Mouse (Mus musculus) frontal cortex, adult 2 months (tissue): ENCODE results near the gene Rabac1. TPM values are rescaled to one million over a fixed set of nuclear protein-coding genes. Genes with fewer than 3 reads are reported as not detected.

Experiments used
- DNase-seq, 2 experiments: peaks; one replicate each; pipeline ENCODE4 v3.0.0; 2022; ENCODE audit warnings: low spot score in 1 of 2; ENCODE audit errors: extremely low spot score in 1 of 2
- polyA plus RNA-seq: library from polyadenylated mRNA; depleted of rRNA; stranded (reverse); fragments of >200 nt; gene quantifications from 2 replicates; pipeline ENCODE4 v1.2.3, GENCODE M21; 2012; rRNA removed

Rabac1 gene
- 337 and 384 TPM in 2 replicates for polyA plus RNA-seq

DNA sequence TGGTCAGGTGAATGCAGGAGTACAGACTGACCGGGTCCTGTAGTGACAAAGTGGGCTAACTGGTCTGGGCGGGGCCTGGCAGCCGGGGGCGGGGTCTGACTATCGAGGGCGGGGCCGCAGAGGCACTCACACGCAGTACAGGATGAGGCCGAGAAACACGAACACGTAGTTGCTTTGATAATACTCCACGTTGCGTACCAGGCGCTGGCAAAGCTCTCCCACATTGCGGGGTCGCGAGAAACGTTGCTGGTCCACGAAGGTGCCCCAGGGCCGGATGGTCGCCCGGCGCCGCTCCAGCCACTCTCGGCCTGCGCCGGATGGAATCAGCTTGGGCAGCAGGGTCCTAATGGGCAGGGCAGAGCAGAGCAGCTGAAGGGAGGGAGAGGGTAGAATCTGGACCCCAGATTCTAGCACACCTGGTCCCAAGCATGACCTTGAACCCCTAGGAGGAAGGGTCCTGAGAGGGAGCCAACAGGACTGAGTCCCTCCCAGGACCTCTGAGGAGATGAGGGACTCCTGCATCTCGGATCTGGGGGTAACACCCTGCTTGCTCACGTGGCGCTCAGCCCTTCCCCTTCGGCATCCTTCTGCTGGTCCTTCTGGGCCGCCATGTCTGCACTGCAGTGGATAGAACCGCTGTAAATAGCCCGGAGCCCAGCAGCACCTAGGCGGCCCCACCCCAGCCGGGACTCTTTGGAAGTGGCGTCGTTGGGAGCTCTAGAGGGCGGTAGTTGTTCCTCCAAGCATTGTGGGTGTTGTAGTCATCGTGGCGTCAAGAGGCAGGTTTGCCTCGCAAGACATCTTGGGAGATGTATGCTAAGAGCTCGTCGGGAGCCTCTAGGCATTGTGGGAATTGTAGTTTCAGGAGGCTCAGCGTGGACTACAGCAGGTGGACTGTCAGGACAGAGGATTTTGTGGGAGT lies at the start of gene Rabac1:
Gene Rabac1 (minus strand): TSS at position 783 of the 922 bp plus-strand sequence.
- peak; percentile 95 to 96 for DNase-seq

DNA sequence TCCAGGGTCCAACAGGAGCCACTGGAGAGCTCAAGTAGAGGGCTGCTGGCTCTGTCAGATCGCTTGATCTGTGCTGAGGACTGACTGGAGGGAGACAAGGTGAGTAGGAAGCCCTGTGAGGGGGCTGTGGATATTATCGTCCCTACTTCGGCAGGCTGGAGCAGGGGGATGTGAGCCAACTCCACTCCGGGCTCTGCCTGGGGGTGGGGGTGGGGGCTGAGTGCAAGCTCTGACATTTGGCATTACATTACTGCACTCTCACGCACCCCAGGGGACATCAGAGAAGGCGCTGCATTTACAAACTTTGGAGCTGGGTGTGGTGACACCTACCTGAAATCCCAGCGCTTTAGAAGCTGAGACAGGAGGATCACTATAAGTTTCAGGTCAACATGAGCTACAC lies 39.0 kb upstream of the Rabac1 start:
- DNase-seq, result no peak

DNA sequence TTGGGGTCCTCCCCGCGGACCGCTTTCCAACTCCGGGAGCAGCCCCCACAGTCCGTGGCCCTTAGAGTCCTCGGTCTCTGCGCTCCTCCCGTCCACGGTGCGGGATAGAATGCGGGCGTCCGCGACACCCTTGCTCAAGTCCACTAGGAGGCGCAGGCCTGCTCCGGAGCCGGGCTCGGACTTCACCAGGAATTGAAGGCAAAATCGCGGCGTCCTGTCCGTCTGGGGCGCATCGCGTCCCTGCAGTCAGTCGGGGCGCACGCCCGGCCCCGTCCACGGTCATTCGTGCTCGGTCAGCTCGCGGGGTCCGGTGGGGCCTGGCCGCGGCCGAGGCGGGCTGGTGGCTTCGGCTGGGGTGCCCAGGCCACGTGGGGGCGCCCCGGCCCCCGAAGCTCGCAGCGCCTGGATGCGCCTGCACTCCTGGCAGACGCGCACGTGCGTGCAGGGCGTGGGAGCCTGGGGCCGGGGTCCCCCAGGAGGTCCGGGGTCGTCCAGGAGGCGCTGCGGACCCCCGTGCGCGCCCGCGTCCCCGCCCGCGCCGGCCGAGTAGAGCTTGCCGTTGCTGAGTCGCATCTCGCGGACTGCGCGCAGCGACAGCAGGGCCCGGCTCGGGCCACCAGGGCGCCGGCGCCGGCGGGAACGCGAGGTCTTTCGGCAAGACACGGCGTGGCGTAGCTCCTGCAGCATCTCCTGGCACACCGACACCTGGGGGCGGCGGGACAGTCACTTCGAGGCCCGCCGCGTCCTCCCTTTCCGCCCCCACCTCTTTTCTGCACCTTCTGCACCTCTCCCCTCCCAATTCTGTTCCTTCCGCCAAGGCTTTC lies 37.7 kb upstream of the Rabac1 start:
- peak in 1 of 2 experiments; percentile 67 for DNase-seq

DNA sequence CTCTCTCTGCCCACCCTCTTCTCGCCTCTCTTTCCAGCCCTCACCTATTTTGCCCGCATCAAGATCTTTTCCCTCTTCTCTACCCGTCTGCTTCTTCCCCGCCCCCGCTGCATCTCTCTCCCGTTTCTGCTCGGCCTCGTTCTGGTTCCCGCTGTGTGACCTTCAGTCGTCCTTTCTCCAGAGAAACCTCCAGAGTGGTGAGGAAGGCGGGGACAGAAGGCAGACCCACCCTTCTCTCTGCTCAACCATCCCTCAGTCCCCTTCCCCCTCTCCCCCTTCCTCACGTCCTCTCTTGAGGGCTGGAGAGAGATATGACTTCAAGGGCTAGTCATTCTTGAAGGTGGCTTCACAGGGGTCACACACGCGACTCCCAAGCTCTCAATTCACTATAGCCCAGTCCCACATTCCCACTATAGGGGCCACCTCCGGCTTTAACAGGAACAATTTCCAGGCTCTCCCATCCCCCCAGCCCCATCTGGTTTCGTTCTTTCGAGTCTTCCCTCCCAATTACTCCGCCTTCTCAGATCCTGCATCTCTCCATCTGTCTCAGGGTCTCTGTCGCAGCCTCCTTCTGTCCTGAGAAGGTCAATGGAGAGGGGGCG lies 36.6 kb upstream of the Rabac1 start:
- peak; percentile 71 to 86 for DNase-seq

DNA sequence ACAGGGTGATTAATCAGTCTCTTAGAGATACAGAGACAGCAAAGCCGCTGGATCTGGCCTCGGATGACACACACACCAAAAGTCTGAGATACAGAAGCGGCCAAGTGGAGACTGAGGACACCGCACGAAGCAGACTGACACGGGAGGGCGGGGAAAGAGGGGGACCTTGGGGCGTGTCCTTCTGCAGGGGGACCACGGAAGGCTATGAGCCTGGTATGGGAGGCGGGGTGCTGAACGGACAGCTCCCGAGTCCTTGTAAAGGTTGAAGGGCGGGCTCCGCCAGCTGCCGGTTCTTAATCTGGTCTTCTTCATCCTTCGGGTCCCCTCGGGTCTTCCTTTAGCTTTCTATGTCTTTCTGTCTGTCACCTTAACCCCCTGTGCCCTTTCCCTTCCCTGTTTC lies 36.1 kb upstream of the Rabac1 start:
- peak in 1 of 2 experiments; percentile 53 for DNase-seq

DNA sequence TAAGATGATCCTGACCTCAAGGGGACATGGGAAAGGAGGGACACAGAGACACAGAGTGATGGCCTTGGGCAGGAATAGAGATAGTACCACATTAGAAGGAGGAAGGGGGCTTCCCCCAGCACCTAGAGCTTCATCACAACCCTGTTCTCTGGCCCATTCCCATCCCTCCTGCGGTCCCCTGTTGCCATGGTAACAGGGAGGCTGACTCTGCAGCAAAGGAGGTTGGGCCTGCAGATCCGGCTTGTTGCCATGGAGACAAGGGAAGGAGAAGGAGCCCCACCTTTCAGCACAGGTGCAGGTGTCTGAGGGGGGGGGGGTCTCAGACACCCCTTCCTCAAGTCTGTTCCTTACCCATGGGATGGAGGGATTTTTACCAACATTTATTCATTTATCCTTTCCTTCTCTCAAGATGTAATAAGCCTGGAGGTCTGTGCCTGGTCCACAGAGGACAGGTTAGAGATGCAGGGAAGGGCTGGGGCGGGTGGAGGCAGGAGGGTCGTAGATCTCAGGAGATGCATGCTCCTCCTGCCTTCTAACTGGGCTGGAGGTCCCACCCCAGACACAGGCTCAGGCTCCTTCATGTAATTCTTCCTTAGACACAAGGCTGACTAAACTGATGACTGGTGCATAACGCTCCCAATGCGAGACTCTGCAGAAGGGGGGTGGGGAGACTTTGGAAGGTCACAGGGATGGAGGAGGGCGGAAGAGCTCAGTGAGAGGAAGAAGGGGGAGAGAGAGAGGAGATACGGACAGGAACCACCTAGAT lies 35.2 kb upstream of the Rabac1 start:
- peak; percentile 65 to 86 for DNase-seq

DNA sequence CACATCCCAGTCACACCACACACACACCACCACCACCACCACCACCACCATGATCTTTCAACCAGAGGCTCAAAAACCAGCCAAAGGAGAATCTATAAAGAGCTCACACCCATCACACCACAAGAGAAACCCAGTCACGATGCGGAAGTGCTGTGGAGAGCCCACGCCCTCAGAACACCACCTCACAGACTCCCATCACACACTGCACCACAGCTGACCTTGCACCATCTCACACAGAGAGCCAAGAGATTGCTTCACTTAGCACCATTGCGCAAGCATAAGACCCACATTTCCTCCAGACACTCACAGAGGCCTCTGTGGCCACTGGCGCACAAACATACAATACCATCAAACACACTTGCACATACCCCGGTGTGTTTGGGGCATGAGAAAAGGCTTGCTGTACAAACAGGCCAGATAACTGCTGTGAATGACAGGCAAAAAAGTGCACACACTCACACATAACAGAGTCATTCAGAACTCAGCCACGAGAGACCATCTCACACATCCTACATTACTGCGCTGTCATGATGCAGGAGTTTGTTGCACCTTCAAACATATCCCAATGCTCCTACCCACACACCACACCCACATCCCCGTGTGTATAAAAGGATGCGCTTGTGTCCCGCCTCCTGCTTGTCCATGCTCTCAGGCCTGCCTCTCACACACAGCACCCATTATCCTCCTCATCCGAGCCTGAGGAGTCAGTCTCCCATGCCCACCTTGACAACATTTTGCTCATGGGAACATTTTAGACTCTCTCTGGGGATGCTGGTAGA lies 34.2 kb upstream of the Rabac1 start:
- peak; percentile 80 to 85 for DNase-seq

DNA sequence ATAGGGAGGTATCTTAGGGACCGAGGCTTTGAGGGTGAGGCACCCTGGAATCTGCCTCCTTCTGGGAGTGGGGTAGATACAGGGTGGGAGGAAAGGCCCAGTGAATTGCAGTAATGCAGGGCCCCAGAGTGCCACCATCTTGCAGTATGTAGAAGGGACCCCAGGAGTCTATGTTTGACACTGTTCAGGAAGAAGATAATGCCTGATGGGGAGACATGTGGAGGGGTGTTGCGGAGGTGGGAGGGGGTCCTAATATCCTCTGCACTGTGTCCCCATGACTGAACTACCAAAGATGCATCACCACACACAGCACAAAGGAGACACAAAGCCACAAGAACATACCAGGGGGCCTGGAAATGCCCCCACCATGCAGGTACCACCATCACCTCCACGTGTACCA lies 33.6 kb upstream of the Rabac1 start:
- DNase-seq, result no peak

DNA sequence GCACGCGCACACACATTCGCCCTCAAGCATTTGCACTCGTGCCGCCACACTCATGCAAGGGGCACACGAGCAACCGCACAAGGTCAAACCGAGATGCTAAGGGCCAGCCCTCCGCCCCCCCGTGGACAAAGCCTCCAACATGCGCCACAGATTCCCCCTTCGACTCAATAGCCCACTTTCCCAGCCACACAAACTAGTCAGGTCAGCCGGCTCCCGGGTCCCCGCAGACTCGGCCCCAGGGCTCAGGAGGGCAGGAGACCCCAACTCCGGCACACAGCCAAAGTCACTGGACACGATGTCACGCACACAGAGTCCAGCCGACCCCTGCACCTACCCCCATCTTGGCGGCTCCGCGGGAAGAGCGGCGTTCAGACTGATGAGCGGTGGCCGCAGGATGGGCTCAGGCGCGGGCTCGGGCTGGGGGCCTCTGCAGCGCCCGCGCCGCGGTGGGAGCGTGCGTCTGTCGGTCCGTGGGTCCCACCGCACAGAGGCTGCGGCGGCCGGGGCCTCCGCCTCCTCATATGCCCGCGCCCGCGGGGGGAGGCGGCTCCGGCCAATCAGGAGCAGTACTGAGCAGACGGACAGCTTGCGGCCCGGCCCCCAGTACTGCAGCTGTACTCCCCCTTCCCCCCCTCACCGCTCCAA lies 33.0 kb upstream of the Rabac1 start, which contains the start of gene Atp1a3:
Gene Atp1a3 (minus strand): TSS at position 538 of the 645 bp plus-strand sequence.
- peak; percentile 73 to 89 for DNase-seq

DNA sequence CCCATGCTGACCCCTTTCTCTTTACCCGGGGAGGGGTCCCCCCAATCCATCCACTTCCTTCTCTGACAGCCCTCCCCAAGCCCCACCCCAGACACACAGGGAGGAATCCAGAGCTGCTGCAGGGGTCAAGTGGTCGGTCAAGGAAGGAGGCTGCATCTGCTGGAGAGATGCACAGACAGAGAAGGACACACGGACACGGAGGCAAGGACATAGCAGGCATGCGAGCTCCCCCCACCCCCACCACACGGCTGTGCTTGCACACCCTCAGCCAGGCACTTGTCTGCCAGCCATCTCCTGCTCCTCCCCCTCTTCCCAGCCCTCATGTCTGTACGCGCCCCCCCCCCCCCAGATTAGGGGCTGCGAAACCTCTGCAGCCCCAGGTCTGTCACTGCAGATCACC lies 32.3 kb upstream of the Rabac1 start:
- no peak for DNase-seq

DNA sequence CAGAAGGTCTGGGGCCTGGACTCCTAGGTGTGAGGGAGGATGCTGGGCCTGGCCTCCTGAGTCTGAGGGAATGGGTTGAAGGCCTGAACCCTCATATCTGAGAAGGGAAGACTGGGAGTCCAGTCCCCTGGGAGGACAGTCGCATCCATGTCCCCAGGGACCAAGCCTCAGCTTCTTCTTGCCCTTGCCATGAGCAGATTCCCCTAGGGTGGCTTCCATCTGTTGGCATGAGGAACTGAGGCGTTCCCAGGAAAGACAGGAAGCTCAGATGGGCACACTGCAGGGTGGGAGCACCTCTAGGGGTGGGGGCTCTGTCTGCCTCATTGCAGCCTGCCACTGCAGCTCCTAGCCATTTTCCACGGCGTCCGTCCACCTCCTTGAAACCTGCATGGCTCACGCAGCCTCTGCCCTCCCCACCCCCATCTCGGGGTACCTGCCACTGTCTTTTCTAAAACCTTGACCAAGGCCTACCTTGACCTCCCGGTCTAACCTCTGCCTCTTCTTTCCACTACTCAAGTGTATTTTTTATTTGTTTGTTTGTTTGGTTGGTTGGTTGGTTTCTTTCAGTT lies 31.4 kb upstream of the Rabac1 start:
- no peak for DNase-seq

DNA sequence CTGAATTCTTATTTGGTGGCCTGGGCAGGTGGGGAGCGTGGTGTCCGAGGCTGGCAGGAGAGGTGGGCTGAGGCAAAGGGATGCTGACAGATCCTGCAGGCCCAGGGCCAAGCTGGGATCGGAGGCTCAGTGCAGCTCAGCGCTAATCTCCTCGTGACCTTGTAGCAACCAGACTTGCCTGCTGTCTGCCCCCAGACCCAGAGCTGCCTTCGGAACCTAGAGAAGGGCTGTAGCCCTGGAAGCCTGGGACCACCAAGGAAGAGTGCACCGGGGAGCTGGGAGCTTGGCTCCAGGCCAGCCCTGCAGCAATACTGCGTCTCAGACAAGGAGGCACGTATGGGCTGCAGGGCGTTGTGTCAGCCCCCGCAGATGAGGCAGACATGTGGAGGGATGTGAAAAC lies 30.7 kb upstream of the Rabac1 start:
- DNase-seq, result no peak

DNA sequence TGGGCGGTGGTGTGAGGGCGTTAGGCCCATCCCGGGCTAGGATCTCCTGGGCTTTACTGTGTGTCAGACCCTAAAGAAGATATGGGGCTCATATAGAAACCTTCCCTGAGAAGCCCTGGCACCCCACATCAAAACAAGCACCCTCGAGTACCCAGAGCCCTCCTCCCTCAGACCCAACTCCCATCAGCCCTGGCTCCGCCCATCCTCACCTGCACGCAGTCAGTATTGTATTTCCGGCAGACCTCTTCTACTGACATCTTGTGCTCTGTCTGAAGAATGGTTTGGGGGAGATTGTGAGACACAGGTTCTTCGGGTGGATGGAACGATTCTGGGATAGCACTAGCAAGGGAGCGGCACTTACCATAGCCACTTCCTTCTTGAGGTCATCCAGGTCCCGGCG lies 28.2 kb upstream of the Rabac1 start:
- no peak for DNase-seq

DNA sequence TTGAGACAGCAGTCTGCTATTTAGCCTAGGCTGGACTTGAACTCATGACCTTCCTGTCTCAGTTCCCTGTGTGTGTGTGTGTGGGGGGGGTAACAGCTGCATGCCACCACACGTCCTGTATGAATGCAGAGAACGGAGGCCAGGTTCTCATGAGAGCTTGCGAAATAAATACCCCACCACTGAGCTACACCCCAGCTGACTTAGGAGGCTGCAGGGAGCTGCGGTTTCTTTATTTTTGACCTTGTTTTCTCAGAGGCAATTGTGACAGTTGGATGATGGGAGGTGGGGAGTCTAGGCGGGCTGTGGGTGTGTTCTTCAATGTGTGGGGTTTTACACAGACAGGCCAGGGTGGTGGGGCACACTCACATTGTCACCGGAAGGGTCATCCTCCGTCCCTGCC lies 27.7 kb upstream of the Rabac1 start:
- DNase-seq, result no peak

DNA sequence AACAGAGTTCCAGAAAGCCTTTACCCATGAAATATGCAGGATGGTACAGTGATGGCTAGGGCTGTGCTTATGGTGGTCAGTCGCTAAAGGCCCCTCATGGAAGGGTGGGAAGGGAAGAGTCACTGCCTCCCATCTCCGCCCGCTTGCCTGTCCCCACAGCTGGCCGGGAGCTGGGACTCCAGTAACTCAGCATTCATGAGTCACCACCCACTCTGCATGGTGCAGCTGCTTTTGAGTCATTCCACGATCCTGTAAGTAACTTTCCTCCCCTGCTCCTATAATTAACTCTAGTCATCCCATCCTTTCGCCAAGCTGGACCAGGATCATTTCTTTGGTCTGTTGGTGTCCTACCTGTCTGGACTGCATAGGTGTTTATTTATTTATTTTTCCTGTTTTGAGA lies 20.5 kb upstream of the Rabac1 start:
- DNase-seq, result peak in 1 of 2 experiments; percentile 81

DNA sequence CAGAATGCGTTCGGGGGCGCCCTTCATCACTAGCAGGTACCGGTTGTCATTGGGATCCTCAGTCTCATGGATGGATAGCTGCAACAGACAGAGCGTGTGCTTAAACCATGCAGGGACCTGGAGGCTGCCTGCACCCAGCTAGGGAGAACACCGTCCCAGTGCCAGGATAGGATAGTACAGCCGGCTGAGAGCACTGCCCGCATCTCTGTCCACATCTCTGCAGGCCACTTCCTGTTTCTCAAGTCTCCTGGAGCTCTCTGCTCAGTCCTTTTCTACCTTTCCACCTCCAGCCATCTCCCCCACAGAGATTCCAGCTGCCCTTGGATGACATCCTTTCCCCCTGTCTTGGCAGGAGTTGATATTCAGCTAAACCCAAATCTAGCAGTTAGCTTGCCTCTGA lies 17.9 kb upstream of the Rabac1 start:
- DNase-seq, result no peak

DNA sequence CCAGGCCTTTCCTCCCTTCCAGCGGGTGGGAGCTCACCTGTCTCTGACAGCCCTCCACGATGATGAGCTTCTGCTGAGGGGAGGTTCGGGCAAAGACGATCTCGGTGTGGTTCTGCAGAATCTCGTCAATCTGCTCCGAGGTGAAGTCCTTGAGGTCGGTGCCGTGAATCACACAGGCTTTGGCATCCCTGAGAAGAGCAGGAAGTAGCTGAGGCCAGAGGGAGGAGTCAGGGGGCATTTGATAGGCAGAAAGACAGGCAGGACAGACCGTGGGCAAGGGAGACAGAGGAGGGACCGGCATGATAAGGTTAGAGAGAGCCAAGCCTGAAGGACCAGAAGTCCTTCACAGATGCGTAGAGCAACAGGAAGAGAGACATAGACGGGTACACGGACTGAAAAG lies 15.4 kb upstream of the Rabac1 start:
- no peak for DNase-seq

DNA sequence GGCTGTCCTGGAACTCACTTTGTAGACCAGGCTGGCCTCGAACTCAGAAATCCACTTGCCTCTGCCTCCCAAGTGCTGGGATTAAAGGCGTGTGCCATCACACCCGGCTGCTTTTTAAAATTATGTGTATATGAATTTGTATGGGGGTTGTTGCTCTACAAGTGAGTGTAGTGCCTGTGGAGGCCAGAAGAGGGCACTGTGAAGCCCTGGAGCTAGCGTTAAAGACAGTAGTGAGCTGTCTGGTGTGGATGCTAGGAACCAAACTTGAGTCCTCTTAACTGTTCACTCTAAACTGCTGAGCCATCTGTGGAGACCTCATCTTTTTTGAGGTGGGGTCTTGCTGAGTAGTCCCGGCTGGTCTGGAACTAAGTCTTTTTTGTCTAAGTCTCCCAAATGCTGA lies 13.2 kb upstream of the Rabac1 start:
- no peak for DNase-seq

DNA sequence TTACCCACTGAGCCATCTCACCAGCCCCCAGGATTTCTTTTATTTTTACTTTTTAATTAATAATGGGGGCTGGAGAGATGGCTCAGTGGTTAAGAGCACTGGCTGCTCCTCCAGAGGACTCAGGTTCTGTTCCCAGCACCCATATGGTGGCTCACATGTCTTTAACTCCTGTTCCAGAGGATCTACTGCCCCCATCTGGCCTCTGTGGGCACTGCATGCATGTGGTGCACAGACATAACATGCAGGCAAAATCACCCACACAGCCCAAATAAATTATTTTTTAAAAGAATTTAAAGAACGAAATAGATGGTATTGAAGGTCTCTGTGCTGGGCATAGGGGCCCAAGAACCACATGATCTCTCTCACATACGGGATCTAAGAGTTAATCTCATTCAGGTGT lies 11.8 kb upstream of the Rabac1 start:
- DNase-seq, result no peak
